Mouse (Mus musculus): ENCODE results near the gene Mlxip. TPM values are rescaled to one million over a fixed set of nuclear protein-coding genes. Genes with fewer than 3 reads are reported as not detected.

The Mlxip gene
- total RNA-seq, 2 experiments from 2014 or later = 54.5 TPM

- peak; percentile 61 for DNase-seq
Measured at GRCm38 (mm10) chr5:123431524-123432304, 37.1 kb downstream of the Mlxip start.

DNA sequence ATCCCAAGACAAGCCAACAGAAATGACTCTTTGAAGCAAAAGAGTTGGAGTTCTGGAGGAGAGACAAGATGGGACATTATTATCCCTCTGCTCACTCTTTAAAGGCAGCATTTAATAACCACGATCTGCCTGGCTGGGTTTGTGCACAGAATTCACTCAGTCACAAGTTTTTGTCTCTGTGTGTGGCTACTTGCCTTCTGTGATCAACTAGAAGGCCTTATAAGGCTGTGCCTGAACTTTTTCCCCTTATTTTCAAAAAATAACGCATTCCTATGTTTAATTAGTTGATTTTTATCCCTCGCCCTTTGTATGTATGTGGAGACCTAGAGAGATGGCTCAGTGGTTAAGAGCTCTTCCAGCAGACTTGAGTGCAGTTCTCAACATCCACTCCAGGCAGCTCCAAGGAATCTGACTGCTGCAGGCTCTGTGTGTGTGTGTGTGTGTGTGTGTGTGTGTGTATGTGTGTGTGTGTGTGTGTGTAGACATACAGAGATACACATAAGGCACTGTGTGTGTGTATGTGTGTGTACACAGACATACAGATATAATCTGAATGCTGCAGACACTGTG lies 37.8 kb downstream of the Mlxip start:
- no peak for DNase-seq

DNA sequence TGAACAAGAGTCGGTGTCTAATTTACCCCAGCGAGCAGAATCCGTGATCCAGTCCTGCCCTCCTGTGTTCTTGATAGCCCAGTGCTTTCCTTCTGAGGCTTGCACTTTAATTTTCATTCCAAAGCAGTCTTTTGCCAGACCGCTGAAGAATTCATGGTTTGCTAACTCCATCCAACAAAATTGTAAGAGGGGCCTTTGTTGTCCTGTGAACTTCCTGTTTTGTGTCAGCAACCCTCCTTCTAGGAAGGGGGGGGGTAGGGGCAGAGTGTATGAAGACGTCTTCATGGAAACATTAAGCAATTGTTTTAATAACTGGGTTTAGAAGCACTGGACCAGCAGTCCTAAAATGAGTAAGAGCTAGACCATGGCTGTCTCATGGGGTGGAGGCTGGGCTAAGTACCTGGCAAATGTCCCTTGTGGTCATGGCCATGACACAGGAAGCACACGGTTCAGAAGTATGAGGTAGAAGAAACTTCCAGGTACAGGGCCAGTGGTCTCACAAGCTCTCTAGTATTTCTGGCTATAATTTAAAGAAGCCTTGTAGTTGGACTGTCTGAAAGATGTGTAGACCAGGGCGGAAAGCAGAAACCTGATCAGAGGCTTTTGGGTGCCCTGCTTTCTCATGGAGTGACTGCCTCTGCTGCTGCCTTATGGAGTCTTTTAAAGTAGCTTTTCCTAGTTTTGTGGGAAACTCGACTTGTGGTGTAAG lies 41.6 kb downstream of the Mlxip start:
- no peak for DNase-seq

GRCm38 (mm10) chr5:123436780-123437175 lies 42.2 kb downstream of the Mlxip start:
- DNase-seq = no peak

- DNase-seq = no peak
Measured at GRCm38 (mm10) chr5:123438381-123438780, 43.8 kb downstream of the Mlxip start.

DNA sequence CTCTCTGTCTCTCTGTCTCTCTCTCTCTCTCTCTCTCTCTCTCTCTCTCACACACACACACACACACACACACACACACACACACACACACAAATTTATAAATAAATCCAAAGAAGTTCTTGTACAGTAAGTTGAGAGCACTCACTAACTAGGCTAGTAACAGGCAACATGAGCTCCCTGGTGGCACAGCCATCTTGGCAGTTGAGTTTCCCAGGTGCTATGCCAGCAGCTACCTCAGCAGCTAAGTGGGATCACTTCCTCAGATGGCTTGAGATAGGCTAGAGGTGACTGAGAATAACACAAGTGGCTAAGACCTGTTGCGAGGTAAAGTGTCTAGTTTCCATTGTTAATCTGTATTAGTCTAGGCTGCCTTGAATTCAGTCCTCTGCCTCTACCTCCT lies 44.7 kb downstream of the Mlxip start:
- peak; percentile 75 for DNase-seq

DNA sequence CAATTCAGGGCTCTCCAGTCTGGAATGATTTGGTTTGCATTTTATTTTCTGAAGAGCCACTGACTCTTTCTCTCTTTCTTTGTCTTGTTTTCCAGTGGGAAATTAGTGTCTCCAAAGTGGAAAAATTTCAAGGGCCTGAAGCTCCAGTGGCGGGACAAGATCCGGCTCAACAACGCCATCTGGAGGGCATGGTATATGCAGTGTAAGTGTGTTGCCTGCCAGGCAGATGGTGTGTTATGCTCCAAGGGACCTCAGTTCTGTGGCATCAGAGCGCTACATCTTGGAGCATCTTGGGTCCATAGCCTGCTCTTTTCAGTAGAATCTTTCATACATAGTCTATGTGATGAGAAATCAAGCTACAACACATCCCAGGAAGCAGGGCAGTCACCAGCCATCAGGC lies 45.3 kb downstream of the Mlxip start:
- DNase-seq = no peak

- no peak for DNase-seq
Measured at GRCm38 (mm10) chr5:123440664-123441063, 46.1 kb downstream of the Mlxip start.

- no peak for DNase-seq
Measured at GRCm38 (mm10) chr5:123442283-123442682, 47.7 kb downstream of the Mlxip start.

- DNase-seq = peak; percentile 59
Measured at GRCm38 (mm10) chr5:123444069-123444468, 49.5 kb downstream of the Mlxip start.

- no peak for DNase-seq
Measured at GRCm38 (mm10) chr5:123444849-123445334, 50.3 kb downstream of the Mlxip start.

GRCm38 (mm10) chr5:123451886-123452285 lies 57.3 kb downstream of the Mlxip start:
- DNase-seq = no peak

GRCm38 (mm10) chr5:123461420-123461819 lies 66.8 kb downstream of the Mlxip start:
- DNase-seq = no peak

DNA sequence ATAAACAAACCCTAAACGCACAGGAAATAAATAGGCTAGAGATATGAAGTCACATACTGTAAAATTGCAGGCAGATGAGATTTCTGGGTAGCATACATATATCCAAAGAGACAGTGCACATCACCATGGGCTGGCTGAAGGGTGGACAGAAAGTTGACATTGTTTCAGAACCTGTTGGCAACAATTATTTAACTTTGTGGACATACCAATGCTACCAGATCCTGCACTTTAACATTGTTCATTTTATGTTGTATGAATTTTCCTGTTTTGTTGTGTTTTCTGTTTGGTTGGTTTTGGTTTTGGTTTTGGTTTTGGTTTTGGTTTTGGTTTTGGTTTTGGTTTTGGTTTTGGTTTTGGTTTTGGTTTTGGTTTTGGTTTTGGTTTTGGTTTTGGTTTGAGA lies 70.0 kb downstream of the Mlxip start:
- DNase-seq = no peak

- no peak for DNase-seq
Measured at GRCm38 (mm10) chr5:123470784-123471400, 76.3 kb downstream of the Mlxip start.

- no peak for DNase-seq
Measured at GRCm38 (mm10) chr5:123473817-123474216, 79.2 kb downstream of the Mlxip start.

DNA sequence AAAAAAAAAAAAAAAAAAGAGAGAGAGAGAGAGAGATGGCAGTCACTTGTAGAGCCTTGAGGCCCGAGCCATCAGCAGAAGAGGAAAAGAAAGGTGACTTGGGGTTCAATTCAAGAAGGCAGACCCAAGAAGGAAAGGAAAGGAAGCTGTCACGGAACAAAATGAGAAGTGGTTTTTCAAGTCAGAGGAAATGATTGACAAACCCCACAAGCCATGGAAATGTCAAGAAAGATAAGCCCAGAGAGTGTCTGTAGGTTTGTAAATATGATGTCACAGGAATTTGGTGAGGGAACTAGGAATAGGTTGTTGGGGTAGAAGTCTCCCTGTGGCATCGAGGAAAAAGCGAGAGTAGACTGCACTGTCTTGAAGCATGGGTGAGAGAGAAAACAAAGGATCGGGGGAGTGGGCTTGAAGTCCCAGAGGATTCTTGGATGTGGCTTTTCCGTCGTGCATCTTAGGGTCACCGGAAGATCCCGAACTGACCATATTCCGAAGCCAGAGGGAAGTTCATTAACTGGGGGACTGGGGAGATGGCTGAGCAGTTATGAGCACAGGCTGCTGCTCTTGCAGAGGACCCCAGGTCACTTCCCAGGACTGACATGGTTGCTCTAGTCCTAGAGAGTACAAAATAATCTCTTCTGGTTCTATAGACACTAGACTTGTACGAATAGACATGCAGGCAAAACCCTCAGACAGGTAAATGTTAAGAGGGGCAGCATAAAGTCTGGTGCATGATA lies 93.2 kb downstream of the Mlxip start:
- no peak for DNase-seq

GRCm38 (mm10) chr5:123489112-123489785 lies 94.7 kb downstream of the Mlxip start, which contains the start of the genes Lrrc43 and Il31:
Gene Lrrc43 (plus strand): TSS chr5:123489305.
Gene Il31 (minus strand): TSS chr5:123489489.
- no peak for DNase-seq

- DNase-seq = peak; percentile 69
Measured at GRCm38 (mm10) chr5:123489935-123490334, 95.3 kb downstream of the Mlxip start.

GRCm38 (mm10) chr5:123499717-123500116 lies 105.1 kb downstream of the Mlxip start:
- DNase-seq = no peak

DNA sequence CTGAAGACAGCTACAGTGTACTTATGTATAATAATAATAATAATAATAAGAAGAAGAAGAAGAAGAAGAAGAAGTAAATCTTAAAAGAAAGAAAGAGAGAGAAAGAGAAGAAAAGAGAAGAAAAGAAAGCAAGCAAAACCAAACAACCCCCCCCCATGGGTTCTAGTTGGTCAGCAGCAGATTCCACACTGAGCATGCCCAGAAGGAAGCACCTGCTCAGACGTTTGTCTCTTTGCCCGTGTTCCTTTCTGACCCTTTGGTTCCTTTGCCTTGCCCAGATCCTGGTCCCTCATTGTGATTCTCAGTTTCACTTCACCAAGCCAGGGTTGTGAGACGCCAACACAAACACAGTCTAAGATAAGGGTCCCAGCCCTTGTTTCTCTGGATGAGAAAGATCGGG lies 107.4 kb downstream of the Mlxip start:
- no peak for DNase-seq

Measured in gastrocnemius, postnatal 25 days (tissue).